Mouse (Mus musculus) liver, embryonic 14.5 days (tissue): ENCODE measurements around the gene Pou6f1. TPM values are rescaled to one million over a fixed set of nuclear protein-coding genes. Genes with fewer than 3 reads are reported as not detected.

ENCODE experiments used
- ATAC-seq: fragments of 200-750 bp; cut with Nextera tagmentation; 2 replicates; pipeline ENCODE4 v1.8.0; 2017; ENCODE audit warnings: moderate number of reproducible peaks, mild to moderate bottlenecking, moderate library complexity; ENCODE audit not compliant: insufficient read depth
- DNase-seq, 3 experiments: peaks; one replicate each; pipeline ENCODE4 v3.0.0-alpha.2; 2012 to 2013; ENCODE audit warnings: low read depth in 3 of 3, low spot score in 3 of 3
- H3K27ac ChIP-seq: fragments of 300-500 bp; sonication (generic); 2 replicates; pipeline ENCODE4 v1.5.1; 2014; ENCODE audit warnings: moderate library complexity, mild to moderate bottlenecking, control low read depth, inconsistent platforms
- H3K27me3 ChIP-seq: fragments of 300-500 bp; sonication (generic); 2 replicates; pipeline ENCODE4 v1.6.1; 2014; ENCODE audit warnings: mild to moderate bottlenecking, low read length, moderate library complexity; ENCODE audit not compliant: control insufficient read depth, insufficient read depth
- H3K36me3 ChIP-seq: fragments of 300-500 bp; sonication (generic); replicated peaks from 2 replicates; pipeline ENCODE4 v1.6.1; 2014; ENCODE audit warnings: low read depth; ENCODE audit not compliant: control insufficient read depth, insufficient read depth
- H3K4me1 ChIP-seq, 2 experiments: fragments of 200-500 bp in 1 of 2; fragments of 300-500 bp in 1 of 2; sonication (generic) in 1 of 2; replicated peaks; 2 replicates each; pipeline ENCODE4 v1.6.1; 2012 to 2014; ENCODE audit warnings: antibody characterized with exemption in 1 of 2, inconsistent platforms in 1 of 2, low read length in 1 of 2; ENCODE audit not compliant: control insufficient read depth in 2 of 2, insufficient read depth in 2 of 2
- H3K4me2 ChIP-seq: fragments of 300-500 bp; sonication (generic); 2 replicates; pipeline ENCODE4 v1.6.1; 2014; ENCODE audit warnings: low read depth, mild to moderate bottlenecking, control low read depth, moderate library complexity
- H3K4me3 ChIP-seq, 2 experiments: fragments of 200-500 bp in 1 of 2; fragments of 300-500 bp in 1 of 2; sonication (generic) in 1 of 2; 2 replicates each; pipeline ENCODE4 v1.5.1; 2012 to 2014; ENCODE audit warnings: low read depth in 2 of 2, low read length in 2 of 2, mild to moderate bottlenecking in 2 of 2, control low read depth in 1 of 2, inconsistent platforms in 1 of 2, moderate library complexity in 1 of 2; ENCODE audit not compliant: insufficient read depth in 1 of 2
- H3K9ac ChIP-seq: fragments of 300-500 bp; sonication (generic); replicated peaks from 2 replicates; pipeline ENCODE4 v1.6.1; 2014; ENCODE audit warnings: mild to moderate bottlenecking, control low read depth, moderate library complexity
- H3K9me3 ChIP-seq: fragments of 300-500 bp; sonication (generic); 2 replicates; pipeline ENCODE4 v1.6.1; 2016; ENCODE audit warnings: low read length, mixed read lengths; ENCODE audit not compliant: control insufficient read depth
- CTCF ChIP-seq: IDR thresholded peaks from 2 replicates; pipeline ENCODE4 v1.5.1; 2016; ENCODE audit warnings: antibody characterized with exemption, low read depth, control low read depth
- EP300 ChIP-seq: IDR thresholded peaks from 2 replicates; pipeline ENCODE4 v1.6.1; 2016; ENCODE audit warnings: antibody characterized with exemption, low read depth
- WGBS: fragments of 180-500 bp; shearing (Covaris S2); extraction: QIAGEN DNeasy Blood & Tissue Kit; methylation state at CpG from one replicate; pipeline ENCODE4 v1.1.7; 2014; ENCODE audit not compliant: insufficient replicate concordance; 5-methylcytosine and 5-hydroxymethylcytosine counted together
- polyA plus RNA-seq, 2 experiments: library from polyadenylated mRNA; depleted of rRNA in 1 of 2; stranded (reverse) in 1 of 2; unstranded in 1 of 2; fragments of >200 nt; fragmentation: Nextera tagmentation in 1 of 2; extraction: Ambion mirVana in 1 of 2; gene quantifications; 2 replicates each; pipeline versions ENCODE4 v1.2.1 to v1.2.3; 2012 to 2014

The Pou6f1 gene
- polyA plus RNA-seq, 2 experiments: 0.39 to 0.46 TPM

GRCm38 (mm10) chr15:100577972-100578371 lies 21.8 kb downstream of the Pou6f1 start:
- H3K27me3 ChIP-seq: no peaks in the 10 kb centered on the region; the same call in 1 of the 2 replicates
- H3K9me3 ChIP-seq: no peaks in the 10 kb centered on the region
- H3K4me2 ChIP-seq: no peak overlapping the region
- DNase-seq: no peak
- WGBS: 62% methylated on average over 16 of the region's 16 CpGs
- H3K27ac ChIP-seq: no peak overlapping the region
- no peak overlapping the region for H3K4me3 ChIP-seq
- no peak overlapping the region for H3K9ac ChIP-seq
- no peak for ATAC-seq
- no peaks in the 10 kb centered on the region for H3K4me1 ChIP-seq
- TF ChIP-seq EP300 (no peak), CTCF (no peak)
- no peaks in the 10 kb centered on the region for H3K36me3 ChIP-seq

- Histone ChIP-seq H3K4me2 (no peak overlapping the region), H3K36me3 (no peaks in the 10 kb centered on the region), H3K27me3 (no peaks in the 10 kb centered on the region; the same call in 1 of the 2 replicates), H3K9me3 (no peaks in the 10 kb centered on the region), H3K27ac (no peak overlapping the region), H3K4me3 (no peak overlapping the region), H3K9ac (no peak overlapping the region), H3K4me1 (no peaks in the 10 kb centered on the region)
- no peak for TF ChIP-seq EP300
- no peak for ATAC-seq
- no peak for DNase-seq
- 52% methylated on average over 6 of the region's 6 CpGs for WGBS
Measured at GRCm38 (mm10) chr15:100576810-100577209, 23.0 kb downstream of the Pou6f1 start.

GRCm38 (mm10) chr15:100576392-100576791 lies 23.4 kb downstream of the Pou6f1 start:
- ATAC-seq (no peak), DNase-seq (no peak)
- Histone ChIP-seq H3K4me3 (no peak overlapping the region), H3K4me2 (no peak overlapping the region), H3K27me3 (no peaks in the 10 kb centered on the region; the same call in 1 of the 2 replicates), H3K9me3 (no peaks in the 10 kb centered on the region), H3K36me3 (no peaks in the 10 kb centered on the region), H3K9ac (no peak overlapping the region), H3K4me1 (no peaks in the 10 kb centered on the region), H3K27ac (no peak overlapping the region)
- 70% methylated on average over 6 of the region's 6 CpGs for WGBS
- no peak for TF ChIP-seq CTCF
- TF ChIP-seq EP300: no peak

GRCm38 (mm10) chr15:100575366-100575765 lies 24.4 kb downstream of the Pou6f1 start:
- DNase-seq: no peak
- no peaks in the 10 kb centered on the region for H3K36me3 ChIP-seq
- H3K27ac ChIP-seq: no peak overlapping the region
- H3K4me3 ChIP-seq: no peak overlapping the region
- no peak overlapping the region for H3K4me2 ChIP-seq
- WGBS: 48% methylated on average over 12 of the region's 12 CpGs
- no peak for ATAC-seq
- H3K27me3 ChIP-seq: no peaks in the 10 kb centered on the region; the same call in 1 of the 2 replicates
- no peak overlapping the region for H3K9ac ChIP-seq
- no peaks in the 10 kb centered on the region for H3K9me3 ChIP-seq
- TF ChIP-seq EP300: no peak
- no peak for TF ChIP-seq CTCF
- H3K4me1 ChIP-seq: no peaks in the 10 kb centered on the region

- Histone ChIP-seq H3K36me3 (no peaks in the 10 kb centered on the region), H3K4me3 (no peak overlapping the region)
- DNase-seq: no peak
Measured at GRCm38 (mm10) chr15:100574378-100574777, 25.4 kb downstream of the Pou6f1 start.

More at GRCm38 (mm10) chr15:100574378-100574777, 25.4 kb downstream of the Pou6f1 start:
- Histone ChIP-seq H3K27me3 (no peaks in the 10 kb centered on the region; the same call in 1 of the 2 replicates), H3K9ac (no peak overlapping the region), H3K27ac (no peak overlapping the region), H3K9me3 (no peaks in the 10 kb centered on the region), H3K4me1 (no peaks in the 10 kb centered on the region), H3K4me2 (no peak overlapping the region)
- no peak for ATAC-seq
- TF ChIP-seq CTCF (no peak), EP300 (no peak)
- 81% methylated on average over 2 of the region's 2 CpGs for WGBS
